Mouse (Mus musculus) midbrain, postnatal 0 days (tissue): ENCODE data around the gene Anxa11. TPM values are rescaled to one million over a fixed set of nuclear protein-coding genes. Genes with fewer than 3 reads are reported as not detected.

ENCODE experiments used
- ATAC-seq: fragments of 200-750 bp; cut with Nextera tagmentation; 2 replicates; pipeline ENCODE4 v1.8.0; 2017; ENCODE audit warnings: moderate number of reproducible peaks, mild to moderate bottlenecking, moderate TSS enrichment, moderate library complexity; ENCODE audit not compliant: low FRiP score
- DNase-seq: peaks from one replicate; pipeline ENCODE4 v3.0.0-alpha.2; 2015; ENCODE audit warnings: low spot score
- H3K27ac ChIP-seq: fragments of 300-500 bp; sonication (generic); 2 replicates; pipeline ENCODE4 v1.5.1; 2014; ENCODE audit warnings: low read depth, mild to moderate bottlenecking, low read length, mixed read lengths
- H3K27me3 ChIP-seq: fragments of 300-500 bp; sonication (generic); 2 replicates; pipeline ENCODE4 v1.6.1; 2014; ENCODE audit warnings: low read length, control low read depth, mixed read lengths; ENCODE audit not compliant: insufficient read depth
- H3K36me3 ChIP-seq: fragments of 300-500 bp; sonication (generic); 2 replicates; pipeline ENCODE4 v1.6.1; 2014; ENCODE audit warnings: low read length, control low read depth, mixed read lengths; ENCODE audit not compliant: insufficient read depth
- H3K4me1 ChIP-seq: fragments of 300-500 bp; sonication (generic); 2 replicates; pipeline ENCODE4 v1.6.1; 2014; ENCODE audit warnings: mild to moderate bottlenecking, control low read depth, antibody characterized with exemption, low read length, mixed read lengths; ENCODE audit not compliant: insufficient read depth
- H3K4me2 ChIP-seq: fragments of 300-500 bp; sonication (generic); 2 replicates; pipeline ENCODE4 v1.6.1; 2014; ENCODE audit warnings: low read depth, mild to moderate bottlenecking, low read length, mixed read lengths; ENCODE audit not compliant: poor library complexity, severe bottlenecking
- H3K4me3 ChIP-seq: fragments of 300-500 bp; sonication (generic); 2 replicates; pipeline ENCODE4 v1.5.1; 2014; ENCODE audit warnings: low read depth, mild to moderate bottlenecking, low read length, moderate library complexity
- H3K9ac ChIP-seq: fragments of 300-500 bp; sonication (generic); replicated peaks from 2 replicates; pipeline ENCODE4 v1.6.1; 2014; ENCODE audit warnings: mild to moderate bottlenecking, low read length, moderate library complexity, mixed read lengths; ENCODE audit not compliant: poor library complexity, severe bottlenecking
- H3K9me3 ChIP-seq: fragments of 300-500 bp; sonication (generic); 2 replicates; pipeline ENCODE4 v1.6.1; 2016; ENCODE audit warnings: low read length, control low read depth
- CTCF ChIP-seq: IDR thresholded peaks from 2 replicates; pipeline ENCODE4 v1.5.1; 2016; ENCODE audit warnings: antibody characterized with exemption, mild to moderate bottlenecking
- WGBS: fragments of 180-500 bp; shearing (Covaris S2); extraction: QIAGEN DNeasy Blood & Tissue Kit; methylation state at CpG from one replicate; pipeline ENCODE4 v1.1.7; 2014; 5-methylcytosine and 5-hydroxymethylcytosine counted together
- polyA plus RNA-seq: library from polyadenylated mRNA; unstranded; fragments of >200 nt; fragmentation: Nextera tagmentation; extraction: Ambion mirVana; gene quantifications from 2 replicates; pipeline ENCODE4 v1.2.1, GENCODE M21; 2015
- total RNA-seq: library from RNA; depleted of rRNA; stranded (reverse); fragments of >200 nt; gene quantifications from 2 replicates; pipeline ENCODE4 v1.2.3, GENCODE M21; 2014

Anxa11 gene
- total and polyA plus RNA-seq, 2 experiments from 2014 or later: 2.7 to 3.3 TPM

- Histone ChIP-seq H3K4me1 (no peaks in the 10 kb centered on the region), H3K27ac (no peak overlapping the region)
Observed at GRCm38 (mm10) chr14:25814140-25814539, 27.8 kb upstream of the Anxa11 start.

GRCm38 (mm10) chr14:25816416-25816815, 25.5 kb upstream of the Anxa11 start:
- Histone ChIP-seq H3K4me2 (no peak overlapping the region), H3K4me3 (no peak overlapping the region), H3K27ac (no peak overlapping the region), H3K9ac (no peak overlapping the region), H3K4me1 (no peaks in the 10 kb centered on the region), H3K36me3 (no peaks in the 10 kb centered on the region), H3K9me3 (no peaks in the 10 kb centered on the region), H3K27me3 (no peaks in the 10 kb centered on the region)
- 10% methylated on average over 9 of the region's 9 CpGs for WGBS
- ATAC-seq (0 out of 2 replicates have a peak, but pooled peaks have one; percentile 41), DNase-seq (peak; percentile 80)
- TF ChIP-seq CTCF: peak; percentile 94

More at GRCm38 (mm10) chr14:25814140-25814539, 27.8 kb upstream of the Anxa11 start:
- Histone ChIP-seq H3K9ac (no peak overlapping the region), H3K9me3 (no peaks in the 10 kb centered on the region), H3K36me3 (no peaks in the 10 kb centered on the region), H3K27me3 (no peaks in the 10 kb centered on the region), H3K4me3 (no peak overlapping the region), H3K4me2 (no peak overlapping the region)
- DNase-seq (no peak), ATAC-seq (no peak)
- no peak for TF ChIP-seq CTCF

- H3K9ac ChIP-seq: no peak overlapping the region
- 83% methylated on average over 1 of the region's 1 CpGs for WGBS
- no peaks in the 10 kb centered on the region for H3K27me3 ChIP-seq
- no peaks in the 10 kb centered on the region for H3K9me3 ChIP-seq
- no peak for ATAC-seq
- H3K36me3 ChIP-seq: no peaks in the 10 kb centered on the region
- TF ChIP-seq CTCF: no peak
- no peak overlapping the region for H3K4me2 ChIP-seq
- no peaks in the 10 kb centered on the region for H3K4me1 ChIP-seq
- no peak overlapping the region for H3K27ac ChIP-seq
- no peak for DNase-seq
- no peak overlapping the region for H3K4me3 ChIP-seq
Observed at GRCm38 (mm10) chr14:25822584-25822983, 19.4 kb upstream of the Anxa11 start.

- no peaks in the 10 kb centered on the region for H3K4me1 ChIP-seq
- WGBS: 44% methylated on average over 5 of the region's 5 CpGs
- H3K4me2 ChIP-seq: no peak overlapping the region
- H3K4me3 ChIP-seq: no peak overlapping the region
- no peak for ATAC-seq
- H3K9me3 ChIP-seq: no peaks in the 10 kb centered on the region
- H3K9ac ChIP-seq: no peak overlapping the region
- no peaks in the 10 kb centered on the region for H3K36me3 ChIP-seq
- H3K27ac ChIP-seq: no peak overlapping the region
- TF ChIP-seq CTCF: no peak
- H3K27me3 ChIP-seq: no peaks in the 10 kb centered on the region
- no peak for DNase-seq
Observed at GRCm38 (mm10) chr14:25824995-25825394, 17.0 kb upstream of the Anxa11 start.

- no peak overlapping the region for H3K9ac ChIP-seq
- no peaks in the 10 kb centered on the region for H3K36me3 ChIP-seq
- TF ChIP-seq CTCF: no peak
- H3K4me2 ChIP-seq: no peak overlapping the region
- no peaks in the 10 kb centered on the region for H3K4me1 ChIP-seq
- no peak for DNase-seq
- H3K27me3 ChIP-seq: no peaks in the 10 kb centered on the region
- H3K4me3 ChIP-seq: no peak overlapping the region
- ATAC-seq: no peak
- no peak overlapping the region for H3K27ac ChIP-seq
- no peaks in the 10 kb centered on the region for H3K9me3 ChIP-seq
- 71% methylated on average over 11 of the region's 11 CpGs for whole genome bisulfite sequencing
Observed at GRCm38 (mm10) chr14:25825880-25826626, 15.9 kb upstream of the Anxa11 start.

GRCm38 (mm10) chr14:25826866-25827265, 15.1 kb upstream of the Anxa11 start:
- DNase-seq (no peak), ATAC-seq (no peak)
- no peaks in the 10 kb centered on the region for H3K9me3 ChIP-seq
- H3K4me3 ChIP-seq: no peak overlapping the region
- 94% methylated on average over 2 of the region's 2 CpGs for WGBS
- TF ChIP-seq CTCF: no peak
- no peak overlapping the region for H3K9ac ChIP-seq
- H3K4me2 ChIP-seq: no peak overlapping the region
- no peaks in the 10 kb centered on the region for H3K36me3 ChIP-seq
- H3K4me1 ChIP-seq: no peaks in the 10 kb centered on the region
- no peak overlapping the region for H3K27ac ChIP-seq
- no peaks in the 10 kb centered on the region for H3K27me3 ChIP-seq
